Mouse (Mus musculus) neural tube, embryonic 12.5 days (tissue): Measurements from ENCODE around the gene Hipk3. TPM values are rescaled to one million over a fixed set of nuclear protein-coding genes. Genes with fewer than 3 reads are reported as not detected.
A peak's percentile ranks its signal among the peaks of the same experiment; 100 is the strongest.

Experiments used
- ATAC-seq: fragments of 200-750 bp; cut with Nextera tagmentation; 2 replicates; pipeline ENCODE4 v1.8.0; 2017; ENCODE audit warnings: low read depth, mild to moderate bottlenecking, moderate TSS enrichment, moderate library complexity; ENCODE audit not compliant: low FRiP score
- H3K27ac ChIP-seq: fragments of 300-500 bp; sonication (generic); 2 replicates; pipeline ENCODE4 v1.5.1; 2016
- H3K27me3 ChIP-seq: fragments of 300-500 bp; sonication (generic); replicated peaks from 2 replicates; pipeline ENCODE4 v1.6.1; 2016; ENCODE audit warnings: mild to moderate bottlenecking
- H3K36me3 ChIP-seq: fragments of 300-500 bp; sonication (generic); 2 replicates; pipeline ENCODE4 v1.6.1; 2016; ENCODE audit warnings: mild to moderate bottlenecking
- H3K4me1 ChIP-seq: fragments of 300-500 bp; sonication (generic); 2 replicates; pipeline ENCODE4 v1.6.1; 2016
- H3K4me2 ChIP-seq: fragments of 300-500 bp; sonication (generic); replicated peaks from 2 replicates; pipeline ENCODE4 v1.6.1; 2016; ENCODE audit warnings: mild to moderate bottlenecking
- H3K4me3 ChIP-seq: fragments of 300-500 bp; sonication (generic); 2 replicates; pipeline ENCODE4 v1.5.1; 2016
- H3K9ac ChIP-seq: fragments of 300-500 bp; sonication (generic); 2 replicates; pipeline ENCODE4 v1.6.1; 2016; ENCODE audit warnings: mild to moderate bottlenecking
- H3K9me3 ChIP-seq: fragments of 300-500 bp; sonication (generic); 2 replicates; pipeline ENCODE4 v1.6.1; 2016; ENCODE audit warnings: mild to moderate bottlenecking
- WGBS: fragments of 180-500 bp; shearing (Covaris S2); methylation state at CpG from one replicate; pipeline ENCODE4 v1.1.7; 2016; 5-methylcytosine and 5-hydroxymethylcytosine counted together
- microRNA counts: library from miRNA; unstranded; fragments of <30 nt; microRNA quantifications from one replicate; lab custom pipeline; 2017
- microRNA-seq: library from miRNA; unstranded; fragments of <30 nt; microRNA quantifications from one replicate; pipeline ENCODE4, GENCODE M21; 2017
- polyA plus RNA-seq: library from polyadenylated mRNA; unstranded; fragments of >200 nt; fragmentation: Nextera tagmentation; extraction: Ambion mirVana; gene quantifications from 2 replicates; pipeline ENCODE4 v1.2.1, GENCODE M21; 2016

Gene Hipk3
- polyA plus RNA-seq, 1 experiment from 2014 or later = 13.2 TPM

DNA sequence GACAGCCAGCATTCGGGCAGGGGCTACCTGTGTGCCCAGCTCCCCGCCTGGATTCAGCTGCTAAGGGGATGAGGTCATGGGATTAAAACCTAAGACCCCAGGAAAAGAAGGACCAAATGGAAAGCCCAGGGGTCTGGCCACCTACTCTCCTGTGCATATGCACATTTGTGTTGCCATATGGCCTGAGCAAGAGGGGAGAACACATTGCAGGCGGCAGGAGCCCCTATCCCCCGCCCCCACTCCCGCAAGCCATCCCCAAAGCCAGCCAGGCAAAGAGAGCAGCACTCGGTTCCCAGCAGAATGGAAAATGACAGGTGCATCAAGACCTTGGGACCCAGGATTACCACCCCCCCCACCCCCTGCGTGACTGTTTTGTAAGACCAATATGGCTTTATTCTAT, 114.9 kb downstream of the Hipk3 start:
- no peak overlapping the region for H3K9ac ChIP-seq
- no peak overlapping the region for H3K27ac ChIP-seq
- no peaks in the 10 kb centered on the region for H3K27me3 ChIP-seq
- H3K4me2 ChIP-seq = no peak overlapping the region
- peak; percentile 29; the same call in 1 of the 2 replicates for ATAC-seq
- no peak overlapping the region for H3K4me3 ChIP-seq
- no peaks in the 10 kb centered on the region for H3K36me3 ChIP-seq
- H3K9me3 ChIP-seq = no peaks in the 10 kb centered on the region
- 0 out of 2 replicates have a peak, but pooled peaks cover 7% of the 10 kb centered on the region for H3K4me1 ChIP-seq
- WGBS = 29% methylated on average over 7 of the region's 7 CpGs

DNA sequence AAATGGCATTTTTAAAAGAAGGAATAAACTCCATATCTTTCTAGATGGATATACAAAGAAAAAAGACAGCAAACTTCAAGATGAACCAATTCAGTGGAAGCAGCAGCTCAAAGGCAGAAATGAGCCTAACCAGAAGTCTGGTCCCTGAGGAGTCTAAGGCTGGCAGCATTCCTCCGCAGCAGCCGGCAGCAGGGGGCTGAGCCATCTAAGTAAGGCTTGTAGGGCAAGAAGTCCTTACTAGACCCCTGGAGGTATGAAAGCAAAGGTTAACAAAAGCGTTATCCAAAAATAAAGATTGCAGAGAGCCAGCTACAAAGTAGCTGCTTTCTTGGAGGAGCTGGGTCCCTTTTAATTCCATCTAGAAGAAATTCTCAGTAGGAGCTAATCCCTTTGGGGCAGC, 115.5 kb downstream of the Hipk3 start:
- Histone ChIP-seq H3K27me3 (no peaks in the 10 kb centered on the region), H3K4me2 (no peak overlapping the region), H3K4me3 (no peak overlapping the region), H3K27ac (no peak overlapping the region), H3K36me3 (no peaks in the 10 kb centered on the region), H3K9me3 (no peaks in the 10 kb centered on the region), H3K9ac (no peak overlapping the region), H3K4me1 (0 out of 2 replicates have a peak, but pooled peaks cover 7% of the 10 kb centered on the region)
- no peak for ATAC-seq
- WGBS = 21% methylated on average over 3 of the region's 3 CpGs

DNA sequence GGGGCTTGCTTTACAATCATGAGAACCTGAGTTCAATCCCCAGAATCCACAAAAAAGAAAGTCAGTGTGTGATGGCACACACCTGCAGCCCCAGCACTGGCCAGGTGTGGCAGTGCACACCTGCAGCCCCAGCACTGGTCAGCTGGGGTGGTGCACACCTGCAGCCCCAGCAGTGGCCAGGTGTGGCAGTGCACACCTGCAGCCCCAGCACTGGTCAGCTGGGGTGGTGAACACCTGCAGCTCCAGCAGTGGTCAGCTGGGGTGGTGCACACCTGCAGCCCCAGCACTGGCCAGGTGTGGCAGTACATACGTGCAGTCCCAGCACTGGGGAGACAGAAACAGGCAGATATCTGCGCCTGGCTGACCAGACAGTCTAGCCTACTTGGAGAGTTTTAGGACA, 116.3 kb downstream of the Hipk3 start:
- ATAC-seq = no peak

More for the DNA sequence above, 116.3 kb downstream of the Hipk3 start:
- H3K4me1 ChIP-seq = 0 out of 2 replicates have a peak, but pooled peaks cover 7% of the 10 kb centered on the region
- H3K9ac ChIP-seq = no peak overlapping the region
- no peak overlapping the region for H3K27ac ChIP-seq
- H3K4me2 ChIP-seq = no peak overlapping the region
- H3K36me3 ChIP-seq = no peaks in the 10 kb centered on the region
- no peaks in the 10 kb centered on the region for H3K27me3 ChIP-seq
- WGBS = 74% methylated on average over 2 of the region's 2 CpGs
- H3K4me3 ChIP-seq = no peak overlapping the region
- H3K9me3 ChIP-seq = no peaks in the 10 kb centered on the region

MicroRNA genes within 50 kb of the gene (microRNA counts, 519-probe panel; counts per million panel counts)
- 342 counts per million, percentile 67 among the panel's probes with 10 or more counts for microRNA mmu-miR-1902 (lab: Ali Mortazavi, UCI)

Small RNA genes lying within 50 kb of the gene (microRNA-seq; reads per million reads assigned to microRNA genes)
- not detected for gene Mir1902

Other genes starting within 250 kb of the Hipk3 start
- gene D430041D05Rik, start 83.4 kb downstream of the Hipk3 start, polyA plus RNA-seq = 4.7 and 4.9 TPM in 2 replicates
- 108 and 113 TPM in 2 replicates for gene Cstf3, start 96.1 kb upstream of the Hipk3 start, polyA plus RNA-seq
- 68.8 and 76.3 TPM in 2 replicates for gene Tcp11l1, start 217.7 kb upstream of the Hipk3 start, polyA plus RNA-seq
- 0.17 TPM in 1 of 2 replicates, not detected in the other for gene Pin1rt1, start 221.9 kb upstream of the Hipk3 start, polyA plus RNA-seq
- gene Depdc7, start 248.4 kb upstream of the Hipk3 start, polyA plus RNA-seq = 2.1 and 2.4 TPM in 2 replicates